Mouse (Mus musculus): ENCODE results near the gene Ltbp3. TPM values are rescaled to one million over a fixed set of nuclear protein-coding genes. Genes with fewer than 3 reads are reported as not detected.

Ltbp3 gene
- polyA plus RNA-seq, 1 experiment: 236 TPM

DNA sequence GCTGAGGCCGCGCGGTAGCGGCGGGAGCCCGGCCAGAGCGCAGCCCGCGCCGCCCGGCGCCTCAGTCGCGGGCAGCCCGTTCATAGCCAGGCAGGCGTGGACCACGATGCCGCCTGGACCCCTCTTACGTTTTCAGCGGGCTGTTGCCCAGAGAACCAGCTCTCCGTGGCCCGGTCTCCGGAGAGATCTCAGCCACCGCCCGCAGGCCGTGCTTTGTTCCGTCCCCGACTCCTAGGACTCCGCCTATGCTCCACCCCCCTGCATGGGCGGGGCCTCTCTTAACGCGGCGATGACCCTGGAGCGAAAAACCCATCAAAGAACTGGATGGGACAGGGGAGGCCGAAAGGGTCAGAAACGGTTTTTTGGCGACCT is 11.3 kb upstream of the Ltbp3 start, which contains the start of gene Fam89b:
Gene Fam89b, minus strand, starts transcription at position 210 of the 372 bp plus-strand sequence.
- 1% methylated on average over 37 of the region's 37 CpGs for WGBS
- peaks cover 26% of the 10 kb centered on the region for H3K4me1 ChIP-seq (ENCODE audit: control insufficient read depth, insufficient read depth, low read length)
- peak; percentile 88 for DNase-seq
- TF ChIP-seq CTCF (IDR thresholded peaks at IDR 0.05; ENCODE audit: insufficient read depth, low read length): no peak
- TF ChIP-seq POLR2A (IDR thresholded peaks at IDR 0.05; ENCODE audit: borderline replicate concordance, extremely low read depth, low read depth, low read length): peak; percentile 94
- H3K4me3 ChIP-seq (replicated peaks; ENCODE audit: extremely low read depth, low read depth, low read length): peak within 1 kb of the TSS; percentile 87

DNA sequence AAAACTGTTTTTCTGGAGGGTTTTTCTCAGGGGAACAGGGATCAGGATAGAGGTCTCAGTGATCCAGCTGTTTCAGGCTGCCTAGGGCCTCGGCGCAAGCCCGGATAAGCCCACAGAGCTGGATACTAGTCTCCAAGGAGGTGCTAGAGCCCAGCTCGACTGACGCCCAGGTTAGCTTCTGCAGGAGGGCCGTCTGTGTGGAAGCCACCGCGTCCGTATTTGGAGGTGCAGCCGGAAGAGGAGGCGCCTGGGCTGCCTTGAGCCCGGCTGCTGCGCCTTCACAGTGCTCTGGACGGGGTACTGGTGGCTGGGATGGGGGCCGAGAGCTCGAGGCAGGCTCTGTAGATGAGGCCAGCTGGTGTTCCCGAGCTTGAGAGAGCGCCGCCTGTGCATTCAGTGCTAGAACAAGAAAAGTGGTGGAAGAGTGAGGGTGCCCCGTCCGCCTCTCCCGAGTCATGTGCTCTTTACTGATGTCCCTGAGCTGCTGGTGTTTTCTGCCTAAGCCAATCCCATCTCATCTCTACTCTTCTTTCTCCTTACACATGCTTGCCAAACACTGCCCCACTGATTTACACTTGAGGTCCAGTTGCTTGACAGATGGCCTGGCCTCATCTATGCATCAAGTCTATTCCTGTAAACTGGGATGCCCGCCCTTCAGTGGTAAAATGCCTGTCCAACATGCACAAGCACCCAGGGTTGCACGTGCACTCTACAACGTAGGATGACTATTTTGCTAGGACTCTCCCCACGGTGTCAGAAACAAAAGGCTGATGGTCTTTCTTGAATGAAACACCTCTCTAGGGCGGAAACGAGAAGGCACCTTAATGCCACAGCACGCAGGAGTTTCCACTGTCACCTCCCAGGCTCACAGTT is 10.2 kb upstream of the Ltbp3 start:
- no peak overlapping the region for H3K4me3 ChIP-seq (replicated peaks; ENCODE audit: extremely low read depth, low read depth, low read length)
- H3K4me1 ChIP-seq (ENCODE audit: control insufficient read depth, insufficient read depth, low read length): peaks cover 18% of the 10 kb centered on the region
- DNase-seq: no peak
- 79% methylated on average over 29 of the region's 29 CpGs for WGBS
- TF ChIP-seq POLR2A (IDR thresholded peaks at IDR 0.05; ENCODE audit: borderline replicate concordance, extremely low read depth, low read depth, low read length): no peak
- TF ChIP-seq CTCF (IDR thresholded peaks at IDR 0.05; ENCODE audit: insufficient read depth, low read length): no peak

DNA sequence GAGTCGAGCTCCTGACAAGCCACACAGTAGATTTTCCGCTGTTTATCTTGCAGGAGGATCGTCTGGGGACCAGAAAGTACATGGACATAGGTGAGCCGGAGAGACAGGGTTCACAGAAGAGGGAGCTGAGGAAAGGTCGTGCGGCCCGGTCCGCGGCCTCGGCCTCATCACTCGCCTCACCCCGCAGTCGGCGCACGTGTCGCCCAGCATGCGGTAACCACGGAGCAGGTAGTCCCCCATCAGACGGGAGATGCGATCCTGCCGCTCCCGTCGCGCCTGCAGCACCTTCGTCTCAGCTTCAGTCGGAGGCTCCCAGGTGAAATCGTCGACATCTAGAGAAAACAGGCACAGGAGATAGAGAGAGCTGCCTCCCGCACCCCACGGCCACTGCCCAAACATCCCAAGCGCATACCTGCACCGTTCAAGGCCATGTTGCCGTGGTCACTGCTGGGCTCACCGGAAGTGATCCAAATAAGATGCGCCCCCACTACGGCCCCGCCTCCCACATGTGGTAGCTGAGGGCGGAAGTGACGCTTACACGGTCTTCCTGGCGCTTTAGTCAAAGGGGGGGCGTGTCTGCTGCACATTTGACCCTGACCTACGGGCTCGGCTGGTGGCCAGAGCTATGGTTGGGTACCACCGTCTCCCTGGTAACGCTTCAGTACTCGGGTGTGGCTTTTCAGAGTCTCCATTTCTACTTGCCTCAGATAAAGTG is 9.3 kb upstream of the Ltbp3 start:
- no peak for TF ChIP-seq CTCF (IDR thresholded peaks at IDR 0.05; ENCODE audit: insufficient read depth, low read length)
- peak; percentile 82; the same call in 1 of the 2 replicates for TF ChIP-seq POLR2A (IDR thresholded peaks at IDR 0.05; ENCODE audit: borderline replicate concordance, extremely low read depth, low read depth, low read length)
- DNase-seq: peak; percentile 89
- H3K4me1 ChIP-seq (ENCODE audit: control insufficient read depth, insufficient read depth, low read length): peaks cover 18% of the 10 kb centered on the region
- peak overlapping the region; percentile 79 for H3K4me3 ChIP-seq (replicated peaks; ENCODE audit: extremely low read depth, low read depth, low read length)
- under 1% methylated on average over 47 of the region's 47 CpGs for WGBS

DNA sequence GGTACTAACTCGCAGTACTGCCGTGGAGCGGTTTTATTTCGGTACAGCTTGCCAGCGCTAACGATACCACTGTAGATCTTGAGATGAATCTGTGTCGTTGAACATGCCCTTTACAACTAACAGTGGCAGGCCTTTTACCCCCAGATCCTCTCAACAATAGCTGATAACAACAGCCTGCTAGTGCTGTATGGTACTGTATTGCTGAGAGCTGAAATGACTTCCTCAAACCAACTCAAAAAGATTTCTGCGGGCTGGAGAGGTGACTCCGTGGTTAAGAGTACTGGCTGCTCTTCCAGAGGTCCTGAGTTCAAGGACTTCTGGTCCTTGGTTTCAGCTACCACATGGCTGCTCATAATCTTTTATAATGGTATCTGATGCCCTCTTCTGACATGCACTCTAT is 6.4 kb upstream of the Ltbp3 start:
- no peak for TF ChIP-seq POLR2A (IDR thresholded peaks at IDR 0.05; ENCODE audit: borderline replicate concordance, extremely low read depth, low read depth, low read length)
- no peak for TF ChIP-seq CTCF (IDR thresholded peaks at IDR 0.05; ENCODE audit: insufficient read depth, low read length)
- no peak overlapping the region for H3K4me3 ChIP-seq (replicated peaks; ENCODE audit: extremely low read depth, low read depth, low read length)
- H3K4me1 ChIP-seq (ENCODE audit: control insufficient read depth, insufficient read depth, low read length): peaks cover 6% of the 10 kb centered on the region; the same call in 1 of the 2 replicates

DNA sequence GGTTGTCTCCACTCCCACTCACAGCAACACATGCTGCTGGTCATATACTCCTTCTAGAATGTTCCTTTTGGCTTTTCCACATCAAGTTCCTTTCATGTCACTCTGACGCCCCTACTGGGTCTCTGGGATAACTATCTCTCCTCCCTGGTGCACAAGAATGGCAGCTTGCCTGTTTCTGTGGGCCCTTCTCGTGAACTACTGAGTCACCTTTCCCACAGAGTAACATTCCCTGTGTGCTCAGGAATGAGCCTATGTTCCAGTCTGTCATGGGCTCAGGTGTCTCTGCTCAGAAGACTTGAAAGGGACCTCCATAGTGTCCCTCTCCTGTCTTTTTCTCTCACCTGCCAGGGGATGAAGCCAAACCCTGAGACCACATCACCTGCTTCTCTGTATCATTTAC is 1.3 kb upstream of the Ltbp3 start:
- no peak for DNase-seq
- no peak overlapping the region for H3K4me3 ChIP-seq (replicated peaks; ENCODE audit: extremely low read depth, low read depth, low read length)
- peaks cover 9% of the 10 kb centered on the region for H3K4me1 ChIP-seq (ENCODE audit: control insufficient read depth, insufficient read depth, low read length)
- TF ChIP-seq CTCF (IDR thresholded peaks at IDR 0.05; ENCODE audit: insufficient read depth, low read length) (no peak), POLR2A (IDR thresholded peaks at IDR 0.05; ENCODE audit: borderline replicate concordance, extremely low read depth, low read depth, low read length) (no peak)
- 62% methylated on average over 2 of the region's 2 CpGs for WGBS

More for the DNA sequence above, 6.4 kb upstream of the Ltbp3 start:
- DNase-seq: no peak
- WGBS: 71% methylated on average over 9 of the region's 9 CpGs

DNA sequence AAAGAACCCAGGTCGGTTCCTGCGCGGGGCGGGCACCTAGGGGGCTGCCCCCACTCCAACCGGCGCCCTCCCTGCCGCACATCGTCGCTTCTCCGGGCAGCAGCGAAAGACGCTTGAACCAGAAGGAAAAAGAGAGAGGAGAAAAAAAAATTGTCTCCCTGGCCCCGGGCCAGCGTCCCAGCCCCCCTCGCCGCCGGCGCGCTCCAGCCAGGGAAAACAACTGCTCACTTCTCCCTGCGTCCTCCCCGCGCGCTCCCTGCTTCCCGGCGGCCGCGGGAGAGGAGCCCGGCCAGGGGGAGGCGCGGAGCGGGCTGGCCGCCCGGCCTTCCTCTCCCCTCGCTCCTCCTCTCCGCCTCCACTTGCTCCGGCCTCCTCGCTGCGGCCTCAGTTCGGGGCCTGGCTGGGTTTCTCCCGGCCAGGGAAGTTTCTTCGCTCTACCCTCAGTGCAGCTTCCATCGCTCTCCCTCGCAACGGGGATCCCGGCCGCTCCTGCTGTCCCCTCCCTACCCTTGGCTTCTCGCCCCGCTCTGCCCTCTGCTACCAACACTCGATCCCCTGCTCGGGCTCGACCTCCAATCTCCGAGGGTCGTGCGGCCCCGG is 1.0 kb downstream of the Ltbp3 start:
- WGBS: under 1% methylated on average over 52 of the region's 55 CpGs
- TF ChIP-seq CTCF (IDR thresholded peaks at IDR 0.05; ENCODE audit: insufficient read depth, low read length) (no peak), POLR2A (IDR thresholded peaks at IDR 0.05; ENCODE audit: borderline replicate concordance, extremely low read depth, low read depth, low read length) (peak; percentile 43; the same call in 1 of the 2 replicates)
- peak; percentile 76 for DNase-seq
- Histone ChIP-seq H3K4me1 (ENCODE audit: control insufficient read depth, insufficient read depth, low read length) (peaks cover 9% of the 10 kb centered on the region), H3K4me3 (replicated peaks; ENCODE audit: extremely low read depth, low read depth, low read length) (peak overlapping the region; percentile 73)

DNA sequence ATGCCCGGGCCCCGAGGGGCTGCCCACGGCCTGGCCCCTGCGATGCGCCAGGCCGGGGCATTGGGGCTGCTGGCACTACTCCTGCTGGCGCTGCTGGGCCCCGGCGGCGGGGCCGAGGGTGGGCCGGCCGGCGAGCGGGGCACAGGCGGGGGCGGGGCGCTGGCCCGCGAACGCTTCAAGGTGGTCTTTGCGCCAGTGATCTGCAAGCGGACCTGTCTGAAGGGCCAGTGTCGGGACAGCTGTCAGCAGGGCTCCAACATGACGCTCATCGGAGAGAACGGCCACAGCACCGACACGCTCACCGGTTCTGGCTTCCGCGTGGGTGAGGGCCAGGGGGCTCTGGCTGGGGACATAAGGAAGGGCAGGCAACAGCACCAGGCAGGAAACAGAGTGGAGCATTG is 1.5 kb downstream of the Ltbp3 start:
- peak overlapping the region; percentile 73 for H3K4me3 ChIP-seq (replicated peaks; ENCODE audit: extremely low read depth, low read depth, low read length)
- no peak for TF ChIP-seq CTCF (IDR thresholded peaks at IDR 0.05; ENCODE audit: insufficient read depth, low read length)
- TF ChIP-seq POLR2A (IDR thresholded peaks at IDR 0.05; ENCODE audit: borderline replicate concordance, extremely low read depth, low read depth, low read length): no peak
- WGBS: 8% methylated on average over 32 of the region's 32 CpGs
- no peak for DNase-seq
- H3K4me1 ChIP-seq (ENCODE audit: control insufficient read depth, insufficient read depth, low read length): peaks cover 9% of the 10 kb centered on the region

DNA sequence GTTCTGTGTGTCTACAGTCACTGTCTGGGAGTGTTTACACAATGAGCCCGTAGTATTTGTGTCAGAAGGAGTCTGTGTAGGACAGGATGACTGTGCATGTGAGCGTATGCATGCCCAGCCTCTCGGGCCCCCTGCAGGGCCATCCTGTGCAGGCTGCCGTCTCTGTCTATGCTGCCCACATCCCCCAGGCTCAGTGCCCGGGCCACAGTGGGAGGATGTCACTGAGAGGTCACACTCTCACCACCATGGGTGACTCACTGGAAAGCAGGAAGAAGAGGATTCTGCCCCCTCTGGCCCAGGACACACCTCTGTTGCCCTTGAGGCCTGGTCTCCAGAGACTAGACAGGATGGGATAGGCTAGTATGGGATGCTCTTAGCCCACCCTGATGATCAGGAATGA is 2.9 kb downstream of the Ltbp3 start:
- WGBS: 7% methylated on average over 5 of the region's 5 CpGs
- TF ChIP-seq POLR2A (IDR thresholded peaks at IDR 0.05; ENCODE audit: borderline replicate concordance, extremely low read depth, low read depth, low read length) (no peak), CTCF (IDR thresholded peaks at IDR 0.05; ENCODE audit: insufficient read depth, low read length) (no peak)
- DNase-seq: no peak
- Histone ChIP-seq H3K4me3 (replicated peaks; ENCODE audit: extremely low read depth, low read depth, low read length) (no peak overlapping the region), H3K4me1 (ENCODE audit: control insufficient read depth, insufficient read depth, low read length) (peaks cover 9% of the 10 kb centered on the region)
